Mouse (Mus musculus): ENCODE results near the gene Fbrs. TPM values are rescaled to one million over a fixed set of nuclear protein-coding genes. Genes with fewer than 3 reads are reported as not detected.
"Not testable (repeated sequence)": the region's sequence is repeated elsewhere in the genome, so short reads cannot be mapped to it uniquely, and the experiment has no call there.

Fbrs gene
- polyA plus RNA-seq, 1 experiment: 122 TPM

- Histone ChIP-seq H3K27me3 (ENCODE audit: control insufficient read depth, insufficient read depth, low read length) (no peaks in the 10 kb centered on the region), H3K4me1 (replicated peaks; ENCODE audit: control insufficient read depth, insufficient read depth, low read length) (no peaks in the 10 kb centered on the region), H3K27ac (ENCODE audit: control insufficient read depth, insufficient read depth, low read length) (no peak overlapping the region), H3K36me3 (ENCODE audit: control insufficient read depth, insufficient read depth, low read length) (no peaks in the 10 kb centered on the region), H3K4me3 (ENCODE audit: control insufficient read depth, insufficient read depth, low read length) (no peak overlapping the region)
- 98% methylated on average over 3 of the region's 3 CpGs for WGBS
- no peak for TF ChIP-seq CTCF (IDR thresholded peaks at IDR 0.05; ENCODE audit: borderline replicate concordance, control insufficient read depth, extremely low read depth, insufficient read depth, low read length, poor library complexity)
- TF ChIP-seq POLR2A (IDR thresholded peaks at IDR 0.05; ENCODE audit: control insufficient read depth, extremely low read depth, insufficient read depth, low read length, poor library complexity): no peak
- no peak for DNase-seq
Observed at GRCm38 (mm10) chr7:127508291-127508690, 29.3 kb downstream of the Fbrs start.

GRCm38 (mm10) chr7:127509830-127510229 is 30.8 kb downstream of the Fbrs start:
- H3K4me3 ChIP-seq (ENCODE audit: control insufficient read depth, insufficient read depth, low read length); DNase-seq; H3K27ac ChIP-seq (ENCODE audit: control insufficient read depth, insufficient read depth, low read length); H3K27me3 ChIP-seq (ENCODE audit: control insufficient read depth, insufficient read depth, low read length); H3K36me3 ChIP-seq (ENCODE audit: control insufficient read depth, insufficient read depth, low read length); H3K4me1 ChIP-seq (replicated peaks; ENCODE audit: control insufficient read depth, insufficient read depth, low read length): not testable (repeated sequence)
- WGBS: 89% methylated on average over 4 of the region's 4 CpGs

GRCm38 (mm10) chr7:127511241-127511640 is 32.2 kb downstream of the Fbrs start:
- TF ChIP-seq CTCF (IDR thresholded peaks at IDR 0.05; ENCODE audit: borderline replicate concordance, control insufficient read depth, extremely low read depth, insufficient read depth, low read length, poor library complexity) (no peak), POLR2A (IDR thresholded peaks at IDR 0.05; ENCODE audit: control insufficient read depth, extremely low read depth, insufficient read depth, low read length, poor library complexity) (no peak)
- H3K36me3 ChIP-seq (ENCODE audit: control insufficient read depth, insufficient read depth, low read length): peaks cover 6% of the 10 kb centered on the region
- H3K27ac ChIP-seq (ENCODE audit: control insufficient read depth, insufficient read depth, low read length): no peak overlapping the region
- no peaks in the 10 kb centered on the region for H3K4me1 ChIP-seq (replicated peaks; ENCODE audit: control insufficient read depth, insufficient read depth, low read length)
- H3K27me3 ChIP-seq (ENCODE audit: control insufficient read depth, insufficient read depth, low read length): no peaks in the 10 kb centered on the region
- no peak for DNase-seq
- H3K4me3 ChIP-seq (ENCODE audit: control insufficient read depth, insufficient read depth, low read length): no peak overlapping the region
- 54% methylated on average over 8 of the region's 8 CpGs for WGBS

- peak; percentile 95 for DNase-seq
- under 1% methylated on average over 37 of the region's 37 CpGs for WGBS
- Histone ChIP-seq H3K27me3 (ENCODE audit: control insufficient read depth, insufficient read depth, low read length) (no peaks in the 10 kb centered on the region), H3K27ac (ENCODE audit: control insufficient read depth, insufficient read depth, low read length) (peak within 1 kb of the TSS; percentile 78), H3K36me3 (ENCODE audit: control insufficient read depth, insufficient read depth, low read length) (peaks cover 11% of the 10 kb centered on the region), H3K4me1 (replicated peaks; ENCODE audit: control insufficient read depth, insufficient read depth, low read length) (no peaks in the 10 kb centered on the region), H3K4me3 (ENCODE audit: control insufficient read depth, insufficient read depth, low read length) (peak within 1 kb of the TSS; percentile 76)
- TF ChIP-seq CTCF (IDR thresholded peaks at IDR 0.05; ENCODE audit: borderline replicate concordance, control insufficient read depth, extremely low read depth, insufficient read depth, low read length, poor library complexity): peak; percentile 47; the same call in 1 of the 2 replicates
- TF ChIP-seq POLR2A (IDR thresholded peaks at IDR 0.05; ENCODE audit: control insufficient read depth, extremely low read depth, insufficient read depth, low read length, poor library complexity): peak; percentile 92
Observed at GRCm38 (mm10) chr7:127511808-127512230, 32.8 kb downstream of the Fbrs start, which contains the start of gene Srcap. Gene Srcap, plus strand, starts transcription at chr7:127511983.

GRCm38 (mm10) chr7:127512231-127513015 is 33.4 kb downstream of the Fbrs start:
- under 1% methylated on average over 87 of the region's 93 CpGs for WGBS
- Histone ChIP-seq H3K36me3 (ENCODE audit: control insufficient read depth, insufficient read depth, low read length) (peaks cover 16% of the 10 kb centered on the region), H3K27ac (ENCODE audit: control insufficient read depth, insufficient read depth, low read length) (peak overlapping the region; percentile 78), H3K27me3 (ENCODE audit: control insufficient read depth, insufficient read depth, low read length) (no peaks in the 10 kb centered on the region), H3K4me3 (ENCODE audit: control insufficient read depth, insufficient read depth, low read length) (peak overlapping the region; percentile 76), H3K4me1 (replicated peaks; ENCODE audit: control insufficient read depth, insufficient read depth, low read length) (no peaks in the 10 kb centered on the region)
- DNase-seq: peak; percentile 95
- TF ChIP-seq POLR2A (IDR thresholded peaks at IDR 0.05; ENCODE audit: control insufficient read depth, extremely low read depth, insufficient read depth, low read length, poor library complexity) (no peak; the same call in 1 of the 2 replicates), CTCF (IDR thresholded peaks at IDR 0.05; ENCODE audit: borderline replicate concordance, control insufficient read depth, extremely low read depth, insufficient read depth, low read length, poor library complexity) (peak; percentile 17; the same call in 1 of the 2 replicates)

- Histone ChIP-seq H3K4me3 (ENCODE audit: control insufficient read depth, insufficient read depth, low read length) (peak overlapping the region; percentile 76), H3K4me1 (replicated peaks; ENCODE audit: control insufficient read depth, insufficient read depth, low read length) (no peaks in the 10 kb centered on the region), H3K27ac (ENCODE audit: control insufficient read depth, insufficient read depth, low read length) (no peak overlapping the region), H3K36me3 (ENCODE audit: control insufficient read depth, insufficient read depth, low read length) (peaks cover 22% of the 10 kb centered on the region), H3K27me3 (ENCODE audit: control insufficient read depth, insufficient read depth, low read length) (no peaks in the 10 kb centered on the region)
- 7% methylated on average over 8 of the region's 8 CpGs for WGBS
- TF ChIP-seq POLR2A (IDR thresholded peaks at IDR 0.05; ENCODE audit: control insufficient read depth, extremely low read depth, insufficient read depth, low read length, poor library complexity) (no peak), CTCF (IDR thresholded peaks at IDR 0.05; ENCODE audit: borderline replicate concordance, control insufficient read depth, extremely low read depth, insufficient read depth, low read length, poor library complexity) (no peak)
- peak; percentile 26 for DNase-seq
Observed at GRCm38 (mm10) chr7:127513016-127513390, 34.0 kb downstream of the Fbrs start.

Data from thymus, adult 2 months (tissue).